Mouse (Mus musculus) monocyte, adult 5-6 weeks (primary cell): Measurements from ENCODE around the gene Vps13c. TPM values are rescaled to one million over a fixed set of nuclear protein-coding genes. Genes with fewer than 3 reads are reported as not detected.

Experiments used
- ATAC-seq: fragments of 153-309, 156-312 bp; replicated peaks from 2 replicates; pipeline ENCODE4 v1.8.0; 2017; ENCODE audit warnings: mild to moderate bottlenecking; ENCODE audit not compliant: low TSS enrichment, insufficient number of reproducible peaks, severe bottlenecking, poor library complexity, low FRiP score
- total RNA-seq: library from RNA; stranded (forward); fragments of 200-1000, 200-491, 200-594 nt; gene quantifications from 3 replicates; pipeline ENCODE4 v1.2.3, GENCODE M21; 2017

Gene Vps13c
- total RNA-seq, 1 experiment from 2014 or later, result 52.1 TPM

DNA sequence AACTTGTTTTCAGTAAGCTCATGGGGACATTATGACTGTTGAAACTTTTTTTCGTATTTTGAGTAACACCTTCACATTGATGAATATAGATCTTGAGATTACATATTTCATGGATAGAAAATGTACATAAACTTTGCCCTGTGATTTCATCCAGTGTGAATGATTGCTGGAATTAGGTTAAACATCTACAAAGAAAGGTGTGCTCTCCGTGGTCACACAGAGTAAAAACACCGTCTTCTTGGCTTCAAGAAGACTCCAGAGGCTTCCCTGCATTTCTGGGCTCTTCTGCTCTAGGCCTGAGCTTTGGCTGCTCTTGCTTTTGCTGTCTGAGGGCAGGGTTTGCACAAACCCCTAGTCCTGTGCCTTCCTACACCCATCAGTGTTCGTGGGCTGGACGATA, 121.8 kb downstream of the Vps13c start:
- no peak for ATAC-seq

DNA sequence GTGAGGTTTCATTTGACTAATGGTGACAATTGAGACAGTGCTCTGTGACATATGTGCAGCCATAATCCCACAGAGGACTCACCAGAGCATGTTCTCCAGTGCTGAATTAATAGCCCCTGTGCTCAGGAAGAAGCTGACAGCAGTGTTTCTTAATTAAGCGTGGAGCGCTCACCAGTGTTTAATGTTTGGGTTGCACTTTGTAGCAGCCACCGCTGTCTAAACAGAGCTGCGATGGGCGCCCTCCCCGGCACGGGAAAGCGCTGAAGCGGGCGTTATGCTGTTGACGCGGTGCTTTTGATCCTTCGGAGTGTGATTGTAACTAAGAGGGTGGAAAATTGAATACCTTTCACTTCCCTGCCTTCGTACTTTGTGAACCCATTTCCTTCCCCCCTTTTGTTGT, 125.7 kb downstream of the Vps13c start:
- no peak for ATAC-seq

DNA sequence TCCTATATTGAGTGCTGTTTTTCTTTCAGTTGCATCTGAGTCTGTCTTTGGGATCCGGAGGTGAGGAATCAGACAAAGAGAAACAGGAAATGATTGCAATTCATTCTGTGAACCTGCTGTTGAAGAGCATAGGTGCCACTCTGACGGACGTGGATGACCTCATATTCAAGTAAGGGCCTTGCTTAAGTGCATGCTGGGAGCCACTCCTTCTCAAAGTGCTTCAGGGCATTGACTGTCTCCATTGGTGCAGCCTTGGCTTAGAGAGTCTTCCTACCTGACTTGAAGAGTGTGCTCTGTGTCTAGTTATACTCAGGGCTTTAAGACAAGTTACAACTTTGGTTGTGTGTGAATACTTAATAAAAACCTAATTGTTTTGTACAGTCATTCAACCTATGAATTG, 126.8 kb downstream of the Vps13c start:
- no peak for ATAC-seq

DNA sequence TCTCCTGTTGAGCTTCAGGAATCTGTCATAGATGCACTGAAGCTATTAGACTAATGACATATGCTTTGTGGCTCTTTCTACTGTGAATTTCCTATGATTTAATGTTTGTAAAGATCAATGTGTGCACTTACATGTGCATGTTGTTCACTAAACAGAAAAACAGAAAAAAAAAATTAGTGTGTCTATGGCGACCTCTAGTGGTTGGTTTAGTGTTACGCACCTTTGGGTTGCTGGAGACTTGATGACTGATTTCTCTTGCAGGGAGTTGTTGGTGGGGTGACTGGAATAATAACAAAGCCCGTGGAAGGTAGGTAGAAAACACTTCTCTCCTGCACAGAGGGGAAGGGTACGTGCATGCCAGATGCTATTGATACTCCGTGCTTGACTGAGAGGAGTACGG, 133.3 kb downstream of the Vps13c start:
- no peak for ATAC-seq

- ATAC-seq, result no peak
Measured at GRCm38 (mm10) chr9:67975491-67975890, 135.3 kb downstream of the Vps13c start.

DNA sequence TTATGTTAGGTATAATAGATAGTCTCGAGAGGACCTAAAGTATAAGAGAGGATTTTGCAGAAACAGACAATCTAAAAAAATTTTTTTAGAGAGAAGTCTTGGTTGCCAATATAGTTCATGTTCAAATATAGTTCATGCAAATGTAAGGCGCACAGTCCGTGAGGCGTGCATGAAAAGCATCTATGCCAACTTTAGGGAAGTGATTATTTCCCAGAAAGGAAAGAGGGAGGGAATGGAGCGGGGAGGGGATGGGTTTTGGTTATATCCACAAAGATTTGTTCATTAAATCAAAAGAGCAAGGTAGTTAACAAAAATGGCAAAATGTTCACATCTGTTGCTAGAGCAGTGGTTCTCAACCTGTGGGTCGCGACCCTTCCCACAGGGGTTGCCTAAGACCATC, 166.4 kb downstream of the Vps13c start:
- no peak for ATAC-seq

GRCm38 (mm10) chr9:68014991-68015396, 174.8 kb downstream of the Vps13c start:
- ATAC-seq, result peak; percentile 85

GRCm38 (mm10) chr9:68016255-68016954, 176.2 kb downstream of the Vps13c start:
- ATAC-seq, result no peak

- ATAC-seq, result no peak
Measured at GRCm38 (mm10) chr9:68020776-68021365, 180.7 kb downstream of the Vps13c start.

DNA sequence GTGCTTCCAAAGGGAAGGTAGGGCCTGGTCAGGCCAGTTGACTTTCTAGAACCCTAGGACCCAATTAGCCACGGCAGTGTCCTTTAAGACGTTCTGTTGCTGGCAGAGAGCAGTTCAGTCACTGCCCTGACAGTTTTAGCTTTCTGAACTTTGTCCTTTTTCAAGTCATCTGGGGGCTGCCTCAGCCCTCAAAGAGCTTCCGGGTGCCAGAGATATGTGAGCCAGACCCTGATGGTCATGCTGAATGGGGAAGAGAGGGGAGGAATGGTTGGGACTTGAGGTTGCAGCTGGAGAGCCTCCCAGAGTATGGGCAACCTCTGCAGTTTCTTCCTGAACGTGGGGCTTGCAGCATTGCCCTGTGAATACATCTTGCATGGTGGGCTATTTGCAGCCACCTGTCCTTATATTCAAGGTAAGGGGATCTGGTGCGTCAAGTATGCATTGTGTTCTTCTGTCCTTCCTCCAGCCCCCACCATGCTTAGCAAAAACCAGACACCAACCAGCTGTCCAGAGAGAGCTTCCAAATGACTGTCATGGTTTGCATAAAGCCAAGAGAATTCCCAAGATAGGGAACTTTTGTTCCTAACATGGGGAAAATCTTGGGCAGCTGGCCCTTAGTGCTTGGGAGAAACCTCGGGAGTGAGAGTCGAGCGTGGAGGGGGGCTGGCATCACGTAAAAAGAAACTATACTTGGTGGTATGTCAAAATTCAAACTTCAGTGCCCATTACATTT, 182.3 kb downstream of the Vps13c start:
- ATAC-seq, result no peak

DNA sequence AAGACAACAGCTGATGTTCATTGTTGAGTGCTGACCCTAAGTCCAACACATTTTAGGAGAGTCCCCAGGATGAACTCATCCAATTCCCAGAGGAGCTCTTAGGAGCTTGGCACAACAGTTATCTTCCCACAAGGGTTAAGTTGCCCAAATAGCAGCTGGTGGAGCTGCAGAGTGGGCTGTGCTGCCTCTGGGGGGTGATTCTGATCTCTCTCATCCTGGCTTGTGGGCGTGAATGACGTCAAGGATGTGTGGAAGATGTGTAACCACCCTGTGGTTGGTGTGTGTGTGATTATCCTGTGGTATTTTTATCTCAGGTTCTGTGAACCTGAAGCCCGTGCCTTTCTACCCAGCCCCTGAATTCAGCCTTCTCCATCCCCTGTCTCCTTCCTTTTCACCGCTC, 188.4 kb downstream of the Vps13c start:
- ATAC-seq, result no peak

GRCm38 (mm10) chr9:68033771-68034170, 193.6 kb downstream of the Vps13c start:
- no peak for ATAC-seq

Other genes starting within 250 kb of the Vps13c start
- not detected in 3 replicates for gene C2cd4b, start 81.0 kb upstream of the Vps13c start, total RNA-seq
- not detected in 3 replicates for gene C2cd4a, start 8.1 kb upstream of the Vps13c start, total RNA-seq